Mouse (Mus musculus) CH12F3 (cell line): ENCODE data around the gene Cnn1.
"Not testable (repeated sequence)": the region's sequence is repeated elsewhere in the genome, so short reads cannot be mapped to it uniquely, and the experiment has no call there.

ENCODE experiments used
- in situ Hi-C: fragments of 300-500 bp; cut with MboI; formaldehyde crosslinking; loops from 2 replicates; pipeline ENCODE4 v1.14.3; 2020; ENCODE audit warnings: low sequenced_read_pairs

Cnn1 gene

GRCm38 (mm10) chr9:22072276-22072675, 26.7 kb upstream of the Cnn1 start:
- in situ Hi-C loops, result no loop called here

- in situ Hi-C loops, result not testable (repeated sequence)
Observed at GRCm38 (mm10) chr9:22075778-22076177, 23.2 kb upstream of the Cnn1 start.

- in situ Hi-C loops, result no loop called here
Observed at GRCm38 (mm10) chr9:22076223-22076622, 22.8 kb upstream of the Cnn1 start.

GRCm38 (mm10) chr9:22084667-22085021, 14.4 kb upstream of the Cnn1 start:
- in situ Hi-C loops, result no loop called here

GRCm38 (mm10) chr9:22085022-22085834, 13.8 kb upstream of the Cnn1 start, which contains the start of gene Ecsit:
TSS of gene Ecsit (minus strand) at chr9:22085438.
- in situ Hi-C loops, result no loop called here

- in situ Hi-C loops, result no loop called here
Observed at GRCm38 (mm10) chr9:22086012-22086411, 13.0 kb upstream of the Cnn1 start.

- in situ Hi-C loops, result no loop called here
Observed at GRCm38 (mm10) chr9:22087034-22087618, 11.9 kb upstream of the Cnn1 start.

- in situ Hi-C loops, result no loop called here
Observed at GRCm38 (mm10) chr9:22089281-22089680, 9.7 kb upstream of the Cnn1 start.

GRCm38 (mm10) chr9:22089986-22090385, 9.0 kb upstream of the Cnn1 start:
- in situ Hi-C loops, result no loop called here

- in situ Hi-C loops, result no loop called here
Observed at GRCm38 (mm10) chr9:22092746-22093145, 6.3 kb upstream of the Cnn1 start.

GRCm38 (mm10) chr9:22095854-22096307, 3.1 kb upstream of the Cnn1 start:
- in situ Hi-C loops, result no loop called here

- in situ Hi-C loops, result no loop called here
Observed at GRCm38 (mm10) chr9:22099922-22100321, 906 bp downstream of the Cnn1 start.

- in situ Hi-C loops, result no loop called here
Observed at GRCm38 (mm10) chr9:22108194-22108593, 9.2 kb downstream of the Cnn1 start.

GRCm38 (mm10) chr9:22115635-22116034, 16.6 kb downstream of the Cnn1 start:
- in situ Hi-C loops, result no loop called here

GRCm38 (mm10) chr9:22116086-22116485, 17.1 kb downstream of the Cnn1 start:
- in situ Hi-C loops, result no loop called here

- in situ Hi-C loops, result no loop called here
Observed at GRCm38 (mm10) chr9:22116740-22117426, 17.9 kb downstream of the Cnn1 start, which contains the start of gene Elof1. TSS of gene Elof1 (minus strand) at chr9:22117172.

- in situ Hi-C loops, result no loop called here
Observed at GRCm38 (mm10) chr9:22117754-22118456, 18.9 kb downstream of the Cnn1 start.

GRCm38 (mm10) chr9:22119543-22119942, 20.5 kb downstream of the Cnn1 start:
- in situ Hi-C loops, result no loop called here

GRCm38 (mm10) chr9:22121545-22121944, 22.5 kb downstream of the Cnn1 start:
- in situ Hi-C loops, result no loop called here

- in situ Hi-C loops, result no loop called here
Observed at GRCm38 (mm10) chr9:22122005-22122404, 23.0 kb downstream of the Cnn1 start.

- in situ Hi-C loops, result no loop called here
Observed at GRCm38 (mm10) chr9:22123069-22123609, 24.1 kb downstream of the Cnn1 start.
